Mouse (Mus musculus): ENCODE measurements around the gene Serpinb9b.

- TF ChIP-seq CTCF (IDR thresholded peaks at IDR 0.05; ENCODE audit: low read depth, low read length), result no peak
- no peak for TF ChIP-seq TAL1 (conservative IDR thresholded peaks at IDR 0.05; ENCODE audit: low read depth, low read length)
These were observed 46.8 kb downstream of the Serpinb9b start for GRCm38 (mm10) chr13:33074029-33074428.
